Mouse (Mus musculus) testis, adult 2 months (tissue): ENCODE measurements around the gene Stx8. TPM values are rescaled to one million over a fixed set of nuclear protein-coding genes. Genes with fewer than 3 reads are reported as not detected.

Experiments used
- H3K27ac ChIP-seq: fragments of 200-500 bp; 2 replicates; pipeline ENCODE4 v1.5.1; 2012; ENCODE audit warnings: low read depth, low read length; ENCODE audit not compliant: control insufficient read depth, insufficient read depth
- H3K27me3 ChIP-seq: fragments of 200-500 bp; 2 replicates; pipeline ENCODE4 v1.6.1; 2012; ENCODE audit warnings: mild to moderate bottlenecking, low read length, moderate library complexity; ENCODE audit not compliant: control insufficient read depth, insufficient read depth
- H3K36me3 ChIP-seq: fragments of 200-500 bp; 2 replicates; pipeline ENCODE4 v1.6.1; 2012; ENCODE audit warnings: mild to moderate bottlenecking, low read length; ENCODE audit not compliant: control insufficient read depth, insufficient read depth
- H3K4me1 ChIP-seq: fragments of 200-500 bp; 2 replicates; pipeline ENCODE4 v1.6.1; 2012; ENCODE audit warnings: low read length; ENCODE audit not compliant: control insufficient read depth, insufficient read depth
- H3K4me3 ChIP-seq: fragments of 200-500 bp; 2 replicates; pipeline ENCODE4 v1.5.1; 2012; ENCODE audit warnings: low read depth, mild to moderate bottlenecking, low read length, moderate library complexity, mixed read lengths; ENCODE audit not compliant: control insufficient read depth
- CTCF ChIP-seq: fragments of 200-500 bp; IDR thresholded peaks from 2 replicates; pipeline ENCODE4 v1.5.1; 2012; ENCODE audit warnings: low read depth, mild to moderate bottlenecking, inconsistent platforms, low read length, moderate library complexity; ENCODE audit not compliant: control insufficient read depth, insufficient read depth, insufficient replicate concordance
- POLR2A ChIP-seq: fragments of 200-500 bp; IDR thresholded peaks from 2 replicates; pipeline ENCODE4 v1.6.1; 2012; ENCODE audit warnings: low read depth, mild to moderate bottlenecking, inconsistent platforms, low read length, moderate library complexity; ENCODE audit not compliant: control insufficient read depth
- polyA plus RNA-seq: library from polyadenylated mRNA; depleted of rRNA; stranded (reverse); fragments of >200 nt; gene quantifications from 2 replicates; pipeline ENCODE4 v1.2.3, GENCODE M21; 2012

The Stx8 gene
- polyA plus RNA-seq, 1 experiment, result 19.6 TPM

GRCm38 (mm10) chr11:68058466-68059201, 92.6 kb downstream of the Stx8 start:
- TF ChIP-seq POLR2A (no peak), CTCF (no peak)
- H3K4me3 ChIP-seq, result no peak overlapping the region
- H3K4me1 ChIP-seq, result no peaks in the 10 kb centered on the region
- H3K27me3 ChIP-seq, result no peaks in the 10 kb centered on the region
- H3K36me3 ChIP-seq, result no peaks in the 10 kb centered on the region
- H3K27ac ChIP-seq, result no peak overlapping the region

- no peak overlapping the region for H3K27ac ChIP-seq
- H3K4me3 ChIP-seq, result no peak overlapping the region
- no peaks in the 10 kb centered on the region for H3K27me3 ChIP-seq
- TF ChIP-seq CTCF (no peak), POLR2A (no peak)
- no peaks in the 10 kb centered on the region for H3K36me3 ChIP-seq
- no peaks in the 10 kb centered on the region for H3K4me1 ChIP-seq
Measured at GRCm38 (mm10) chr11:68060651-68061050, 94.7 kb downstream of the Stx8 start.

GRCm38 (mm10) chr11:68062116-68062515, 96.1 kb downstream of the Stx8 start:
- H3K4me1 ChIP-seq, result no peaks in the 10 kb centered on the region
- H3K27ac ChIP-seq, result no peak overlapping the region
- H3K27me3 ChIP-seq, result no peaks in the 10 kb centered on the region
- no peak overlapping the region for H3K4me3 ChIP-seq
- H3K36me3 ChIP-seq, result no peaks in the 10 kb centered on the region
- TF ChIP-seq CTCF (no peak), POLR2A (no peak)

GRCm38 (mm10) chr11:68067806-68068205, 101.8 kb downstream of the Stx8 start:
- TF ChIP-seq CTCF, result no peak
- no peak for TF ChIP-seq POLR2A
- H3K36me3 ChIP-seq, result no peaks in the 10 kb centered on the region

GRCm38 (mm10) chr11:68070086-68070485, 104.1 kb downstream of the Stx8 start:
- H3K36me3 ChIP-seq, result no peaks in the 10 kb centered on the region
- H3K4me1 ChIP-seq, result no peaks in the 10 kb centered on the region
- H3K4me3 ChIP-seq, result no peak overlapping the region
- TF ChIP-seq POLR2A (no peak), CTCF (no peak)
- H3K27ac ChIP-seq, result no peak overlapping the region
- H3K27me3 ChIP-seq, result no peaks in the 10 kb centered on the region

More at GRCm38 (mm10) chr11:68067806-68068205, 101.8 kb downstream of the Stx8 start:
- Histone ChIP-seq H3K4me1 (no peaks in the 10 kb centered on the region), H3K27me3 (no peaks in the 10 kb centered on the region), H3K4me3 (no peak overlapping the region), H3K27ac (no peak overlapping the region)

- TF ChIP-seq CTCF, result no peak
- no peak for TF ChIP-seq POLR2A
- H3K36me3 ChIP-seq, result no peaks in the 10 kb centered on the region
Measured at GRCm38 (mm10) chr11:68071836-68072235, 105.8 kb downstream of the Stx8 start.

GRCm38 (mm10) chr11:68072597-68073210, 106.7 kb downstream of the Stx8 start:
- Histone ChIP-seq H3K27ac (no peak overlapping the region), H3K4me3 (no peak overlapping the region), H3K4me1 (no peaks in the 10 kb centered on the region), H3K36me3 (no peaks in the 10 kb centered on the region), H3K27me3 (no peaks in the 10 kb centered on the region)
- no peak for TF ChIP-seq CTCF
- no peak for TF ChIP-seq POLR2A

More at GRCm38 (mm10) chr11:68071836-68072235, 105.8 kb downstream of the Stx8 start:
- no peaks in the 10 kb centered on the region for H3K27me3 ChIP-seq
- no peak overlapping the region for H3K4me3 ChIP-seq
- H3K27ac ChIP-seq, result no peak overlapping the region
- no peaks in the 10 kb centered on the region for H3K4me1 ChIP-seq
